Mouse (Mus musculus) G1E (cell line): ENCODE measurements at regions not wholly inside any gene's neighbourhood (a gene's known extent, or its start where the extent isn't known, plus 50 kb on each side); places are given as distances from the start of the nearest gene placed in this dataset.

Experiments used
- CTCF ChIP-seq: IDR thresholded peaks from 2 replicates; pipeline ENCODE4 v1.5.1; 2012; ENCODE audit warnings: low read depth, low read length, inconsistent platforms, mixed read lengths
- GATA1 ChIP-seq: IDR thresholded peaks from 2 replicates; pipeline ENCODE4 v1.6.1; 2012; ENCODE audit warnings: borderline replicate concordance, low read length, inconsistent platforms, mixed read lengths
- POLR2AphosphoS5 ChIP-seq: IDR thresholded peaks from 2 replicates; pipeline ENCODE4 v1.6.1; 2012; ENCODE audit warnings: low read depth, low read length, inconsistent platforms; ENCODE audit not compliant: insufficient replicate concordance

GRCm38 (mm10) chr4:106127641-106128040 lies 188.4 kb upstream of the Usp24 start:
- no peak for TF ChIP-seq CTCF
- no peak for TF ChIP-seq POLR2AphosphoS5
- TF ChIP-seq GATA1: no peak
